Mouse (Mus musculus) testis, adult 2 months (tissue): ENCODE measurements around the gene Btg1-ps2. TPM values are rescaled to one million over a fixed set of nuclear protein-coding genes. Genes with fewer than 3 reads are reported as not detected.

Experiments used
- H3K27ac ChIP-seq: fragments of 200-500 bp; 2 replicates; pipeline ENCODE4 v1.5.1; 2012; ENCODE audit warnings: low read depth, low read length; ENCODE audit not compliant: control insufficient read depth, insufficient read depth
- H3K27me3 ChIP-seq: fragments of 200-500 bp; 2 replicates; pipeline ENCODE4 v1.6.1; 2012; ENCODE audit warnings: mild to moderate bottlenecking, low read length, moderate library complexity; ENCODE audit not compliant: control insufficient read depth, insufficient read depth
- H3K36me3 ChIP-seq: fragments of 200-500 bp; 2 replicates; pipeline ENCODE4 v1.6.1; 2012; ENCODE audit warnings: mild to moderate bottlenecking, low read length; ENCODE audit not compliant: control insufficient read depth, insufficient read depth
- H3K4me1 ChIP-seq: fragments of 200-500 bp; 2 replicates; pipeline ENCODE4 v1.6.1; 2012; ENCODE audit warnings: low read length; ENCODE audit not compliant: control insufficient read depth, insufficient read depth
- H3K4me3 ChIP-seq: fragments of 200-500 bp; 2 replicates; pipeline ENCODE4 v1.5.1; 2012; ENCODE audit warnings: low read depth, mild to moderate bottlenecking, low read length, moderate library complexity, mixed read lengths; ENCODE audit not compliant: control insufficient read depth
- CTCF ChIP-seq: fragments of 200-500 bp; IDR thresholded peaks from 2 replicates; pipeline ENCODE4 v1.5.1; 2012; ENCODE audit warnings: low read depth, mild to moderate bottlenecking, inconsistent platforms, low read length, moderate library complexity; ENCODE audit not compliant: control insufficient read depth, insufficient read depth, insufficient replicate concordance
- POLR2A ChIP-seq: fragments of 200-500 bp; IDR thresholded peaks from 2 replicates; pipeline ENCODE4 v1.6.1; 2012; ENCODE audit warnings: low read depth, mild to moderate bottlenecking, inconsistent platforms, low read length, moderate library complexity; ENCODE audit not compliant: control insufficient read depth
- polyA plus RNA-seq: library from polyadenylated mRNA; depleted of rRNA; stranded (reverse); fragments of >200 nt; gene quantifications from 2 replicates; pipeline ENCODE4 v1.2.3, GENCODE M21; 2012; rRNA removed

The Btg1-ps2 gene
- polyA plus RNA-seq, 1 experiment, result 17.9 TPM

GRCm38 (mm10) chrX:38008756-38009155 is 34.2 kb downstream of the Btg1-ps2 start:
- H3K36me3 ChIP-seq, result no peaks in the 10 kb centered on the region

More at GRCm38 (mm10) chrX:38008756-38009155, 34.2 kb downstream of the Btg1-ps2 start:
- H3K4me3 ChIP-seq, result no peak overlapping the region
- no peak for TF ChIP-seq POLR2A
- no peak for TF ChIP-seq CTCF
- H3K27me3 ChIP-seq, result no peaks in the 10 kb centered on the region
- no peaks in the 10 kb centered on the region for H3K4me1 ChIP-seq
- no peak overlapping the region for H3K27ac ChIP-seq

Other genes starting within 250 kb of the Btg1-ps2 start
- 9.3 and 15.5 TPM in 2 replicates for gene Rhox5, start 238.3 kb downstream of the Btg1-ps2 start, polyA plus RNA-seq
- gene Rhox6, start 216.2 kb downstream of the Btg1-ps2 start, polyA plus RNA-seq, result not detected in 2 replicates
- gene Rhox7a, start 211.4 kb downstream of the Btg1-ps2 start, polyA plus RNA-seq, result not detected in 2 replicates
- gene Rhox8, start 164.2 kb downstream of the Btg1-ps2 start, polyA plus RNA-seq, result 6.1 and 10.7 TPM in 2 replicates
- 0.16 and 0.34 TPM in 2 replicates for gene Rhox7b, start 145.9 kb downstream of the Btg1-ps2 start, polyA plus RNA-seq
- not detected in 2 replicates for gene Rhox9, start 141.3 kb downstream of the Btg1-ps2 start, polyA plus RNA-seq
- gene Btg1-ps1, start 24.3 kb downstream of the Btg1-ps2 start, polyA plus RNA-seq, result 7.4 and 9.9 TPM in 2 replicates
- gene Rhox10, start 23.4 kb upstream of the Btg1-ps2 start, polyA plus RNA-seq, result 0.35 and 0.60 TPM in 2 replicates
- gene Rhox11, start 42.0 kb upstream of the Btg1-ps2 start, polyA plus RNA-seq, result 2.8 and 2.9 TPM in 2 replicates
- not detected in 2 replicates for gene Rhox12, start 67.8 kb upstream of the Btg1-ps2 start, polyA plus RNA-seq
- 6.0 TPM in 2 replicates for gene Rhox13, start 78.1 kb upstream of the Btg1-ps2 start, polyA plus RNA-seq
- 1.0 TPM in 2 replicates for gene Zbtb33, start 146.7 kb upstream of the Btg1-ps2 start, polyA plus RNA-seq
- 16.1 and 24.7 TPM in 2 replicates for gene Tmem255a, start 209.3 kb upstream of the Btg1-ps2 start, polyA plus RNA-seq